Mouse (Mus musculus) cortical plate, adult 2 months (tissue): ENCODE results near the gene Crybg3.

Experiments
- CTCF ChIP-seq: fragments of 200-500 bp; IDR thresholded peaks from 2 replicates; pipeline ENCODE4 v1.5.1; 2011; ENCODE audit warnings: mild to moderate bottlenecking, control low read depth, low read length; ENCODE audit not compliant: insufficient read depth; ENCODE audit errors: extremely low read depth
- POLR2A ChIP-seq: fragments of 200-500 bp; IDR thresholded peaks from 2 replicates; pipeline ENCODE4 v1.6.1; 2011; ENCODE audit warnings: mild to moderate bottlenecking, low read length, control low read depth; ENCODE audit not compliant: insufficient read depth; ENCODE audit errors: extremely low read depth

- TF ChIP-seq CTCF = no peak
- TF ChIP-seq POLR2A = no peak
Measured at GRCm38 (mm10) chr16:59588351-59589025, 12.3 kb downstream of the Crybg3 start.
